Mouse (Mus musculus) cerebellum, adult (tissue): ENCODE measurements around the gene Snd1.
"Not testable (repeated sequence)": the region's sequence is repeated elsewhere in the genome, so short reads cannot be mapped to it uniquely, and the experiment has no call there.

ENCODE experiments used
- ATAC-seq: cut with Nextera tagmentation; 2 replicates; pipeline ENCODE4 v1.9.2; 2017; ENCODE audit warnings: mild to moderate bottlenecking, moderate library complexity, mixed read lengths; ENCODE audit not compliant: insufficient number of reproducible peaks, low FRiP score, low TSS enrichment

Gene Snd1

GRCm38 (mm10) chr6:28482711-28483315 lies 7.9 kb downstream of the Snd1 start:
- ATAC-seq: no peak

DNA sequence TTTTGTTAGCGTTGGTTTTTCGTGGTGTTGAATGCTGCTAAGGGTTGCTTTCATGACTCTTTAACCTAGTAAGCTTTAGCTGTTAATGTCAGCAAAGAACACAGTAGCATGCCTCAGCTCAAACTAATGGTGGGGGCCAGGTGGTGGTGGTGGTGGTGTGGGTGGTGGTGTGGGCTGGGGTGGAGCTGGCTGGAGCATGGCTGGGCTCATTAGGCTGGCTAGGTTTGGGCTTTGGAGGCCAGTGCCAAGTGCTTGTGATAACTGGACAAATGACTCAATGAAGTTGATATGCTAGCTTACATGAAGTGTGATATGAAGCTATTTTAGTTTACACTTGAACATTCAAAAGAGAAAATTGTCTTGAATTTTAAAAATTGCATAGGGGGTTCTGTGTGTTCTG lies 11.1 kb downstream of the Snd1 start:
- no peak for ATAC-seq

GRCm38 (mm10) chr6:28486471-28486870 lies 11.5 kb downstream of the Snd1 start:
- ATAC-seq: no peak

GRCm38 (mm10) chr6:28486905-28487304 lies 12.0 kb downstream of the Snd1 start:
- no peak for ATAC-seq

GRCm38 (mm10) chr6:28488204-28488851 lies 13.4 kb downstream of the Snd1 start:
- ATAC-seq: no peak

GRCm38 (mm10) chr6:28490612-28491011 lies 15.7 kb downstream of the Snd1 start:
- ATAC-seq: no peak

- ATAC-seq: no peak
Measured at GRCm38 (mm10) chr6:28491198-28491597, 16.3 kb downstream of the Snd1 start.

- no peak for ATAC-seq
Measured at GRCm38 (mm10) chr6:28497837-28498236, 22.9 kb downstream of the Snd1 start.

DNA sequence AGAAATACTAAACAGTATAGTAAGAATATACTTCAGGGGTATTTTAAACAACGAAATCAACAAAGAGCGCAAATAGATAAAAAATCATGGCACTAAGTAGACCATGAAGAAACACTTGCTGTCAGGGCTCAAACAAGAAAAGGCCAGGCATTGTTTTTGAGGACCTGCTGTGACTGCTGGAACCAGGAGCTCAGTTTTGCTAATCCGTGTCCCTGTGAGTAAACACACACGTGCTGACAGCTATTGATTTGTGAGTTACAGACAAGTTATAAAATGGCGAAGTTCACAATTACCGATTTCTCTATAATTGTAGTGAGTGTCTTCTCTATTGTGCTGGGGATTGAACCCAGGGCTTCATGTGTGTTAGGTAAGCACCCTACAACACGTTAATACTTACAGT lies 27.6 kb downstream of the Snd1 start:
- no peak for ATAC-seq

DNA sequence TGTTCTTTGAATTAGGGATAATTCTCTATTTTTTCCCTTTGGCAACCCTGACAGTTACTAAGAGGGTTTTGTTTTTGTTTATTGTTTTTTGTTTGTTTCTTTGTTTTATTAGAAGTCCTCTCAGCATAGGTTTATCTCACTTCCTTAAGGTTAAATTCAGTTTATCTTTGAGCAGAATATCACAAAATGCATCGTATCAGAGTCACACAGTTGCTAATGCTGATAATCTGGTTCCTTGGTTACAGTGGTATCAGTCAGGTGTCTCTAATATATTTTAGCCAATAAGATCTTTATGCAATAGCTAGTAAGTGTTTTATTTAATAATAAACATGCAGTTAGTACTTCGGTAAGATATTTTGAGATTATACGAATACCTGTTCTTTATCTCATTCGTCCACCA lies 28.2 kb downstream of the Snd1 start:
- ATAC-seq: no peak

DNA sequence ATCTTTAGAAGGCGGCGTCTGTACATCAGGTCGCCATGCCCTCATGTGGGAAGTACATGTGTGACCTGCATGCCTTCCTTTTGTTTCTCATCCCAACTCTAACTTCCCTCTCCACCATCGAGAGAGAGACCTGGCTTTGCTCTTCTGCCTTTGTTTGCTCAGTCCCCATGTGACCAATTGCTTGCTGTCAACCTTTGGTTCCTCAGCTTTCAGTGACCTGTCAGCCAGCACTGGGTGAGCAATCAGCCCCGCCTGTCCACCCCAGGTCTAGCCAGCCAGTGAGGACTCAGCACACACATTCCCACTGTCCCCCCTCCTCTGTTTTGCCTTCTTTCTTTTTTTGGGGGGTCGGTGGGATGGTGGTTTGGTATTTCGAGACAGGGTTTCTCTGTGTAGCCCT lies 29.7 kb downstream of the Snd1 start:
- ATAC-seq: no peak

GRCm38 (mm10) chr6:28507759-28508158 lies 32.8 kb downstream of the Snd1 start:
- no peak for ATAC-seq

- no peak for ATAC-seq
Measured at GRCm38 (mm10) chr6:28514195-28514594, 39.3 kb downstream of the Snd1 start.

- ATAC-seq: no peak
Measured at GRCm38 (mm10) chr6:28514830-28515350, 40.0 kb downstream of the Snd1 start.

DNA sequence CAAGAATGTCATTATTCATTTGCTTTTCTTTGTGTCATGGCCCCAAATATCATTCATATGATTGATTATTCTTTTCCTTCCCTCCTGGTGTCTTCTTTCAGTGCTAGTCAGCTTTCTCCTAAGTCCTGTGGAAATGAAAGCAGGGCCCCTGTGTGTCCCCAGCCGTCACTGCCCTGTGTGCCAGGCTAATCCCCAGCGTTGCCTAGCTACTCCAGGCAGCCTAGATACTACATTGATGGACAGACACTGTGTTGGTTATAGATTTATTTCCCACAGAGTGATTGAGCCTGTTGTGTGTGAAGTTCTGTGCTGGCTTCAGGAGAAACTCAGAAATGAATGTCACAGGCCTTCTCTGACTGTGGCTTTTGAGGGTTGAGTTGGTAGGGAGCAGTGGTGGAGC lies 41.7 kb downstream of the Snd1 start:
- ATAC-seq: no peak

DNA sequence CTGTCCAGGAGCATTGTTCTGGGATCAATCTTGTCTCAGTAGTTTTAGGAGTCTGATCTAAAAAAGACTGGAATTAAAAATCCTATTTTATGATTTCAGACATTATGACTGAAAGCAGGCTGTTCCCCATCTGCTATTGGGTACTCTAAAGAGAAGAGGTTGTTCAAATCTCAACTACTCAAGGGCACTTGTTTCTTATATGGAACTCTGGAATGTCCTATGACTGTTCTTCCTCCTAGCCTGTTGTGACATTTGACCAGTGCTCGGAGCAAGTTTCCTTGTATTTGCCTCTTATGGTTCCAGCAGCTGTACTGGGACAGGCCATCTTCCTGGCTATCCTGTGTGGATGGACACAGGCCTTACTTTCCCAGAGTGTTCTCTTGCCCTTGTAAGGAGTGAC lies 42.1 kb downstream of the Snd1 start:
- no peak for ATAC-seq

DNA sequence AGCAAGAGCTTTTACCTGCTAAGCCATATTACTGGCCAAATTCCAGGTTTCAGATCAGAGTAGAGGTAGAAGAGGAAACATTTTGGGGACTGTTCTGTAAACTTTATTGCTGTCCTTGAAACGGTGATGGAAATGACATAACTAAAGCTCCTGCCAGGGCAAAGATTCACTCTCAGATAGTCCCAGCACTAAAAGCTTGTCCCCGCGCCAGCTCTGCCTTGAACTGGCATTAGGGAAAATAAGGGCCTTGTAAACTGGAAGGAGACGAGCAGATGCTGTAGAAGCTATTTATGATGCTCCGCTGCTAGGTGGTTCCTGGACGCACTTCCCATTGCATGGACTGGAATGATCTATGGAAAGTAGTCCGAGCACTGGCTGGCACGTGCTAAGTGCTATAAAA lies 44.5 kb downstream of the Snd1 start:
- ATAC-seq: no peak

GRCm38 (mm10) chr6:28520787-28521186 lies 45.8 kb downstream of the Snd1 start:
- not testable (repeated sequence) for ATAC-seq

- no peak for ATAC-seq
Measured at GRCm38 (mm10) chr6:28521416-28521815, 46.5 kb downstream of the Snd1 start.

- no peak for ATAC-seq
Measured at GRCm38 (mm10) chr6:28525589-28525988, 50.6 kb downstream of the Snd1 start.

GRCm38 (mm10) chr6:28527459-28527858 lies 52.5 kb downstream of the Snd1 start:
- ATAC-seq: no peak

- no peak for ATAC-seq
Measured at GRCm38 (mm10) chr6:28528208-28528607, 53.3 kb downstream of the Snd1 start.
